Mouse (Mus musculus): ENCODE results near the gene Lgals2.

DNA sequence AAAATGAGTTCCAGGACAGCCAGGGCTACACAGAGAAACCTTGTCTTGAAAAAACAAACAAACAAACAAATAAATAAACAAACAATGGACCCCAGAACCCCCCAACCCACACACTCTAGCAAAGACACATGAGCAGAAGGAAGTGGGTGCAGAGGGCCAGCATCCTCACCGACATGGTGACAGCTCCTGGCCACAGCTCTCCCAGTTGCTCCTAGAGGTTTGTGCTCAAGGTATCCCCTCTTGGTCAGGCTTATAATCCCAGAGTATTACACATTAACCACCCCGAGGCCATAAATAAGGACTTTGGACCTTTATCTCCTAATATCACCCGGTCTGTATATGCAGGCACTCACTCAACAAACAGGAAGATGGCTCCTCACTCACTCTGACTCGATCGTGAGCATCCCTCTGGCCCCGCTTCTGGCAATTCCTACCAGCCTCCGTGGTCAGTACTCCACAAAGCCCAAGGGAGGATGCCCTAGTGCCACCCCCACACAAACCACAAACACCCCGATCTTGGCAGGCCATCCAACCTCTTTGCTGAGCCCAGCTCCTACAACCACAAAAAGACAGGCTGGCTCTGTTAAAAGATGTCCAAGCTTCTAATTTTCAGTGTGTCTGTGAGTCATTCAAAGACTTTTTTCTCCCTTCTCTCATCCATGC is at the start of gene Lgals2:
- TF ChIP-seq CTCF (IDR thresholded peaks at IDR 0.05; ENCODE audit: control insufficient read depth, insufficient read depth, insufficient replicate concordance, low read depth, low read length), result no peak
- no peak for TF ChIP-seq POLR2A (IDR thresholded peaks at IDR 0.05; ENCODE audit: control insufficient read depth, low read depth, low read length)

All from testis, adult 2 months (tissue).